Mouse (Mus musculus) liver, embryonic 13.5 days (tissue): ENCODE data around the gene Tmem176b. TPM values are rescaled to one million over a fixed set of nuclear protein-coding genes. Genes with fewer than 3 reads are reported as not detected.

Experiments used
- ATAC-seq: fragments of 200-750 bp; cut with Nextera tagmentation; 2 replicates; pipeline ENCODE4 v1.8.0; 2017; ENCODE audit warnings: low read depth, mild to moderate bottlenecking, moderate number of reproducible peaks, moderate library complexity
- DNase-seq: peaks from one replicate; pipeline ENCODE4 v3.0.0; 2022
- H3K27ac ChIP-seq: fragments of 300-500 bp; sonication (generic); 2 replicates; pipeline ENCODE4 v1.5.1; 2015; ENCODE audit warnings: moderate library complexity, mild to moderate bottlenecking, inconsistent platforms
- H3K27me3 ChIP-seq: fragments of 300-500 bp; sonication (generic); 2 replicates; pipeline ENCODE4 v1.6.1; 2015; ENCODE audit warnings: mild to moderate bottlenecking, inconsistent platforms
- H3K36me3 ChIP-seq: fragments of 300-500 bp; sonication (generic); 2 replicates; pipeline ENCODE4 v1.6.1; 2015; ENCODE audit warnings: mild to moderate bottlenecking, inconsistent platforms
- H3K4me1 ChIP-seq: fragments of 300-500 bp; sonication (generic); replicated peaks from 2 replicates; pipeline ENCODE4 v1.6.1; 2015; ENCODE audit warnings: inconsistent platforms
- H3K4me2 ChIP-seq: fragments of 300-500 bp; sonication (generic); 2 replicates; pipeline ENCODE4 v1.6.1; 2015; ENCODE audit warnings: inconsistent platforms, mild to moderate bottlenecking, moderate library complexity
- H3K4me3 ChIP-seq: fragments of 300-500 bp; sonication (generic); replicated peaks from 2 replicates; pipeline ENCODE4 v1.5.1; 2015; ENCODE audit warnings: mild to moderate bottlenecking, inconsistent platforms
- H3K9ac ChIP-seq: fragments of 300-500 bp; sonication (generic); 2 replicates; pipeline ENCODE4 v1.6.1; 2015; ENCODE audit warnings: mild to moderate bottlenecking, inconsistent platforms
- H3K9me3 ChIP-seq: fragments of 300-500 bp; sonication (generic); replicated peaks from 2 replicates; pipeline ENCODE4 v1.6.1; 2016; ENCODE audit warnings: inconsistent platforms
- WGBS: fragments of 180-500 bp; shearing (Covaris S2); methylation state at CpG from one replicate; pipeline ENCODE4 v1.1.7; 2015; ENCODE audit not compliant: insufficient replicate concordance; 5-methylcytosine and 5-hydroxymethylcytosine counted together
- polyA plus RNA-seq: library from polyadenylated mRNA; unstranded; fragments of >200 nt; fragmentation: Nextera tagmentation; extraction: Ambion mirVana; gene quantifications from 2 replicates; pipeline ENCODE4 v1.2.1, GENCODE M21; 2015

The Tmem176b gene
- polyA plus RNA-seq, 1 experiment from 2014 or later, result 119 TPM

- no peak overlapping the region for H3K4me3 ChIP-seq
- no peaks in the 10 kb centered on the region for H3K36me3 ChIP-seq
- no peaks in the 10 kb centered on the region for H3K27me3 ChIP-seq
- H3K9ac ChIP-seq, result no peak overlapping the region
- H3K27ac ChIP-seq, result no peak overlapping the region
- WGBS, result 74% methylated on average over 7 of the region's 7 CpGs
- DNase-seq (no peak), ATAC-seq (no peak)
- H3K9me3 ChIP-seq, result no peaks in the 10 kb centered on the region
- H3K4me2 ChIP-seq, result no peak overlapping the region
- H3K4me1 ChIP-seq, result no peaks in the 10 kb centered on the region; the same call in 1 of the 2 replicates
These were observed 22.2 kb upstream of the Tmem176b start for GRCm38 (mm10) chr6:48863488-48863887.

- Histone ChIP-seq H3K9me3 (no peaks in the 10 kb centered on the region), H3K9ac (no peak overlapping the region), H3K4me1 (no peaks in the 10 kb centered on the region; the same call in 1 of the 2 replicates), H3K27ac (no peak overlapping the region), H3K36me3 (no peaks in the 10 kb centered on the region), H3K4me2 (no peak overlapping the region), H3K4me3 (no peak overlapping the region), H3K27me3 (no peaks in the 10 kb centered on the region)
- WGBS, result 54% methylated on average over 4 of the region's 4 CpGs
- ATAC-seq, result no peak
- DNase-seq, result no peak
These were observed 21.5 kb upstream of the Tmem176b start for GRCm38 (mm10) chr6:48862816-48863215.

- 67% methylated on average over 12 of the region's 12 CpGs for WGBS
- Histone ChIP-seq H3K4me2 (no peak overlapping the region), H3K27ac (no peak overlapping the region), H3K4me1 (no peaks in the 10 kb centered on the region; the same call in 1 of the 2 replicates), H3K36me3 (no peaks in the 10 kb centered on the region), H3K4me3 (no peak overlapping the region), H3K27me3 (no peaks in the 10 kb centered on the region), H3K9me3 (no peaks in the 10 kb centered on the region), H3K9ac (no peak overlapping the region)
- DNase-seq (no peak), ATAC-seq (no peak)
These were observed 20.5 kb upstream of the Tmem176b start for GRCm38 (mm10) chr6:48861616-48862280.

GRCm38 (mm10) chr6:48860851-48861250, 19.6 kb upstream of the Tmem176b start:
- no peaks in the 10 kb centered on the region for H3K36me3 ChIP-seq
- H3K4me3 ChIP-seq, result no peak overlapping the region
- DNase-seq (no peak), ATAC-seq (no peak)
- H3K4me1 ChIP-seq, result no peaks in the 10 kb centered on the region; the same call in 1 of the 2 replicates
- H3K27ac ChIP-seq, result no peak overlapping the region
- H3K4me2 ChIP-seq, result no peak overlapping the region
- 61% methylated on average over 1 of the region's 1 CpGs for WGBS
- no peak overlapping the region for H3K9ac ChIP-seq
- no peaks in the 10 kb centered on the region for H3K27me3 ChIP-seq
- H3K9me3 ChIP-seq, result no peaks in the 10 kb centered on the region

GRCm38 (mm10) chr6:48860130-48860815, 19.0 kb upstream of the Tmem176b start:
- DNase-seq (peak; percentile 30), ATAC-seq (no peak)
- H3K4me3 ChIP-seq, result peak overlapping the region; percentile 38
- H3K27ac ChIP-seq, result no peak overlapping the region
- no peak overlapping the region for H3K9ac ChIP-seq
- no peaks in the 10 kb centered on the region; the same call in 1 of the 2 replicates for H3K4me1 ChIP-seq
- no peaks in the 10 kb centered on the region for H3K27me3 ChIP-seq
- no peaks in the 10 kb centered on the region for H3K36me3 ChIP-seq
- H3K9me3 ChIP-seq, result no peaks in the 10 kb centered on the region
- WGBS, result 7% methylated on average over 23 of the region's 23 CpGs
- H3K4me2 ChIP-seq, result peak overlapping the region; percentile 51

- Histone ChIP-seq H3K9ac (no peak overlapping the region), H3K36me3 (no peaks in the 10 kb centered on the region), H3K27ac (no peak overlapping the region), H3K4me2 (no peak overlapping the region), H3K4me3 (no peak overlapping the region), H3K4me1 (no peaks in the 10 kb centered on the region), H3K27me3 (no peaks in the 10 kb centered on the region), H3K9me3 (no peaks in the 10 kb centered on the region)
- ATAC-seq (no peak), DNase-seq (no peak)
- 38% methylated on average over 8 of the region's 8 CpGs for WGBS
These were observed 16.5 kb upstream of the Tmem176b start for GRCm38 (mm10) chr6:48857613-48858302.

- 87% methylated on average over 2 of the region's 2 CpGs for WGBS
- 0 out of 2 replicates have a peak, but pooled peaks cover 5% of the 10 kb centered on the region for H3K27me3 ChIP-seq
- no peak for DNase-seq
- H3K4me2 ChIP-seq, result no peak overlapping the region
- no peaks in the 10 kb centered on the region for H3K36me3 ChIP-seq
- H3K4me3 ChIP-seq, result no peak overlapping the region
- H3K9me3 ChIP-seq, result no peaks in the 10 kb centered on the region
- H3K9ac ChIP-seq, result no peak overlapping the region
- no peak for ATAC-seq
- no peak overlapping the region for H3K27ac ChIP-seq
- no peaks in the 10 kb centered on the region for H3K4me1 ChIP-seq
These were observed 12.9 kb upstream of the Tmem176b start for GRCm38 (mm10) chr6:48854155-48854554.

GRCm38 (mm10) chr6:48851820-48852491, 10.7 kb upstream of the Tmem176b start:
- no peaks in the 10 kb centered on the region for H3K36me3 ChIP-seq
- WGBS, result 4% methylated on average over 29 of the region's 29 CpGs
- DNase-seq (no peak), ATAC-seq (no peak)
- 0 out of 2 replicates have a peak, but pooled peaks cover 5% of the 10 kb centered on the region for H3K27me3 ChIP-seq
- no peak overlapping the region; the same call in 1 of the 2 replicates for H3K9ac ChIP-seq
- H3K4me3 ChIP-seq, result peak overlapping the region; percentile 31
- peak overlapping the region; percentile 52 for H3K4me2 ChIP-seq
- no peak overlapping the region; the same call in 1 of the 2 replicates for H3K27ac ChIP-seq
- no peaks in the 10 kb centered on the region for H3K4me1 ChIP-seq
- H3K9me3 ChIP-seq, result no peaks in the 10 kb centered on the region

GRCm38 (mm10) chr6:48845086-48845485, 3.8 kb upstream of the Tmem176b start:
- H3K4me3 ChIP-seq, result no peak overlapping the region
- DNase-seq (no peak), ATAC-seq (no peak)
- H3K27ac ChIP-seq, result no peak overlapping the region
- H3K27me3 ChIP-seq, result no peaks in the 10 kb centered on the region
- no peaks in the 10 kb centered on the region for H3K9me3 ChIP-seq
- H3K4me2 ChIP-seq, result no peak overlapping the region
- H3K36me3 ChIP-seq, result no peaks in the 10 kb centered on the region; the same call in 1 of the 2 replicates
- WGBS, result 63% methylated on average over 4 of the region's 4 CpGs
- H3K4me1 ChIP-seq, result peaks cover 5% of the 10 kb centered on the region; the same call in 1 of the 2 replicates
- H3K9ac ChIP-seq, result no peak overlapping the region

GRCm38 (mm10) chr6:48842111-48842842, 981 bp upstream of the Tmem176b start:
- ATAC-seq (no peak), DNase-seq (no peak)
- H3K9ac ChIP-seq, result peak overlapping the region; percentile 54
- H3K27ac ChIP-seq, result 0 out of 2 replicates have a peak overlapping the region, but pooled peaks have one; percentile 69
- no peaks in the 10 kb centered on the region for H3K27me3 ChIP-seq
- peak overlapping the region; percentile 49 for H3K4me3 ChIP-seq
- peaks cover 10% of the 10 kb centered on the region; the same call in 1 of the 2 replicates for H3K36me3 ChIP-seq
- 53% methylated on average over 11 of the region's 11 CpGs for WGBS
- H3K4me1 ChIP-seq, result peaks cover 5% of the 10 kb centered on the region; the same call in 1 of the 2 replicates
- no peaks in the 10 kb centered on the region for H3K9me3 ChIP-seq
- peak overlapping the region; percentile 53 for H3K4me2 ChIP-seq
